ENCODE assay signal across 7 mouse cellular contexts in genomic region chr7:140154218-140154927, GRCm38 (mm10). TPM values are rescaled to one million over a fixed set of nuclear protein-coding genes. Genes with fewer than 3 reads are reported as not detected.
DNase-seq lines count a peak whose midpoint lies in the region; ATAC-seq and TF ChIP-seq lines count a peak whose summit lies in the region.

Gene Sprn, minus strand, starts transcription at chr7:140154877.

- H3K4me2 ChIP-seq in neural tube, embryonic 15.5 days, result peak within 1 kb of the TSS; percentile 63

- peak within 1 kb of the TSS; percentile 97 for H3K27ac ChIP-seq in left cerebral cortex, adult 2 months
- H3K27ac ChIP-seq in neural tube, embryonic 15.5 days (replicated peaks), result peak within 1 kb of the TSS; percentile 84

- no peaks in the 10 kb centered on the region for H3K9me3 ChIP-seq in neural tube, embryonic 15.5 days (replicated peaks)

- H3K9ac ChIP-seq in neural tube, embryonic 15.5 days (replicated peaks), result peak within 1 kb of the TSS; percentile 68

- 3% methylated on average over 28 of the region's 28 CpGs for WGBS in neural tube, embryonic 15.5 days

- peaks cover 2% of the 10 kb centered on the region; the same call in 1 of the 2 replicates for H3K36me3 ChIP-seq in neural tube, embryonic 15.5 days

- intact Hi-C loops in left cerebral cortex, adult 2 months (cut with DNase I), result loop anchor here (2.0 to 5.0 kb wide), 5 partner anchors 32 to 674 kb away; no protein-coding TSS in a partner anchor

- TF ChIP-seq CTCF in left cerebral cortex, adult 2 months (IDR thresholded peaks at IDR 0.05), result no peak

- ATAC-seq in cerebellum, adult (ENCODE audit: insufficient number of reproducible peaks, low FRiP score, low TSS enrichment), result peak; percentile 83
- ATAC-seq in neural tube, embryonic 15.5 days (ENCODE audit: low FRiP score), result peak; percentile 87
- no peak for ATAC-seq in erythroblast, adult 5-6 weeks (replicated peaks; ENCODE audit: low FRiP score, poor library complexity, severe bottlenecking)
- no peak for ATAC-seq in erythroid progenitor cell, adult 5-6 weeks (replicated peaks; ENCODE audit: low FRiP score, poor library complexity, severe bottlenecking)

- peaks cover 28% of the 10 kb centered on the region for H3K4me1 ChIP-seq in neural tube, embryonic 15.5 days

- peak; percentile 81 to 86 for DNase-seq in cerebellum, postnatal 14 days
- DNase-seq in frontal cortex, postnatal 25 days (ENCODE audit: low spot score in 2 of 2), result peak; percentile 38 to 65
- DNase-seq in left cerebral cortex, adult 2 months (ENCODE audit: extremely low spot score in 1 of 2, low spot score in 2 of 2), result peak; percentile 74 to 81

- 0 out of 2 replicates have a peak, but pooled peaks cover 8% of the 10 kb centered on the region for H3K27me3 ChIP-seq in neural tube, embryonic 15.5 days (replicated peaks)

- peak within 1 kb of the TSS; percentile 73 for H3K4me3 ChIP-seq in left cerebral cortex, adult 2 months
- H3K4me3 ChIP-seq in neural tube, embryonic 15.5 days (replicated peaks), result peak within 1 kb of the TSS; percentile 50

RNA-seq across cellular contexts. Expression of gene Sprn, which starts in this region (rescaled TPM):
- 100 to 1,000 TPM; 135 to 144 TPM for total RNA-seq in left cerebral cortex, adult 2 months (2021)
- polyA plus RNA-seq in neural tube, embryonic 15.5 days (2015; fragmentation: Nextera tagmentation; extraction: Ambion mirVana), result 23.2 and 26.3 TPM in 2 replicates
- not detected in 2 replicates for total RNA-seq in erythroblast, adult 5-6 weeks (2015; ENCODE audit: low replicate concordance)
- not detected in 2 replicates for total RNA-seq in erythroblast, adult 5-6 weeks (2017; ENCODE audit: low replicate concordance)
- total RNA-seq in erythroid progenitor cell, adult 5-6 weeks (2015; ENCODE audit: low replicate concordance), result not detected in 2 replicates
- total RNA-seq in erythroid progenitor cell, adult 5-6 weeks (2017; ENCODE audit: low replicate concordance), result not detected in 2 replicates

Comparison
In these comparisons a context has a peak if more than half of its experiments do, and no peak if none do; other contexts are left out.
1. RNA of gene Sprn (total RNA-seq): 135 to 144 TPM in left cerebral cortex, adult 2 months; not detected in erythroblast, adult 5-6 weeks and not detected in erythroid progenitor cell, adult 5-6 weeks; every median in the first group is over 100 times any median in the second.
2. ATAC-seq: peak in cerebellum, adult (single experiment) and neural tube, embryonic 15.5 days (single experiment); none in erythroblast, adult 5-6 weeks (single experiment) and erythroid progenitor cell, adult 5-6 weeks (single experiment).
3. Peak in every context shown above with its lines, with median percentiles within 50 percentile points of each other: DNase-seq.